Mouse (Mus musculus): ENCODE measurements at regions not wholly inside any gene's neighbourhood (a gene's known extent, or its start where the extent isn't known, plus 50 kb on each side); places are given as distances from the start of the nearest gene placed in this dataset.
A peak's percentile ranks its signal among the peaks of the same experiment; 100 is the strongest.

DNA sequence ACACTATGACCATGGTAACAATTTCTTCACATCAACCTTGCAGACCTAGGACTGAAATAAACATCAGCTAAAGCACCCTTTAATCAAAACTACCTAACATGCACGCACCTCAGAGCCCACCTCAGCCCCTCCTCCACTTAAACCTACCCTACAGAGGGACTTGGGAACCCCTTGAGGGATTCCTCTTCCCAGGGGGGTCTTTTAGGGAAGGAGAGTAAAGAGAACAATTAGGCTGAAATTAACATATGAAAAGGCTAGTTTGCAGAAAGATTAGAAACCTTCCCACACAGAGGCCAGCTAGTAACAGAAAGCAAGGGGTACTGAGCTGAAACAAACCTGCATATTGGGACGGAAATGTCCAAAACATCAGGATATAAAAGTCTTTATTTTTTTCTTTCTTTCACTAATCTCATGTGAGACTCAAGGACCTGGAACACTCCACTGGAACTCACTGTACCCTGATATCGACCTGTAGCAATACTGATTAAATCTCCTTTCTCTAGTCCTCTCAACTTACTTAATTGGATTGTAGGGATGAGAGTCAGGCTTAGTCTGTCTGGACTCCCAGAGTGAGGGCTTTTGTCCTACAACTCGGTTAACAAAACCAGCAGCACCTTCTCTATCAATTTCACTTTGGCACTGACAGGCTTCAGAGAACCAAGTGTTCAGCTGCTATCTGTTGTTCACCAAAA lies 281.0 kb upstream of the Gm6657 start:
- Histone ChIP-seq H3K4me3 (ENCODE audit: low read length) (no peak overlapping the region), H3K9me3 (ENCODE audit: control insufficient read depth, low read length) (no peaks in the 10 kb centered on the region), H3K27me3 (ENCODE audit: control insufficient read depth, insufficient read depth, low read depth, low read length) (no peaks in the 10 kb centered on the region), H3K27ac (ENCODE audit: low read length) (no peak overlapping the region), H3K36me3 (ENCODE audit: control insufficient read depth, insufficient read depth, low read length) (no peaks in the 10 kb centered on the region), H3K9ac (ENCODE audit: low read length) (no peak overlapping the region), H3K4me1 (replicated peaks; ENCODE audit: control insufficient read depth, insufficient read depth, low read length) (no peaks in the 10 kb centered on the region), H3K4me2 (ENCODE audit: low read depth, low read length) (no peak overlapping the region)
- no peak for ATAC-seq (ENCODE audit: low read depth)
- WGBS = 36% methylated on average over 4 of the region's 4 CpGs

DNA sequence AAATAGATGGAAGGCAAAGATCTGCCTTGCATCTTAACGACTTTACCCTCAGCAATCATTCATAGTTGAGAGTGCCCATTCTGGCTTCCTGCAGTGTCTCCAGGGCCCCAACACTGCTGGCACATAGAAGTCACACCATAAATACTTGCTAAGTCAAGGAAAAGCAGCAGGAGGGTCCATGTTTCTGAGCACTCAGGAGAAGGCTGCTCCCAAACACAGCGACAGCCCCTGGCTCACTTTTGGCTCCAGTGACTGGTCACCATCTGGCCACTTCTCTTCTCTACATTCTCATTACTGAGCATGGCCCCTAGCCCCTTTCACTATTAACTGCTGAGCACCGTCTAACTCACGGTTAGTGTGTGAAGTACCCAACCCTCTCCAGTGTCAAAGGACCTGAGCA lies 265.3 kb upstream of the Gm6657 start:
- no peak overlapping the region for H3K4me3 ChIP-seq (ENCODE audit: low read length)
- H3K27me3 ChIP-seq (ENCODE audit: control insufficient read depth, insufficient read depth, low read depth, low read length) = no peaks in the 10 kb centered on the region
- H3K36me3 ChIP-seq (ENCODE audit: control insufficient read depth, insufficient read depth, low read length) = no peaks in the 10 kb centered on the region
- no peak overlapping the region for H3K9ac ChIP-seq (ENCODE audit: low read length)
- H3K27ac ChIP-seq (ENCODE audit: low read length) = no peak overlapping the region
- no peak for ATAC-seq (ENCODE audit: low read depth)
- 63% methylated on average over 4 of the region's 4 CpGs for WGBS
- H3K4me1 ChIP-seq (replicated peaks; ENCODE audit: control insufficient read depth, insufficient read depth, low read length) = no peaks in the 10 kb centered on the region
- no peaks in the 10 kb centered on the region for H3K9me3 ChIP-seq (ENCODE audit: control insufficient read depth, low read length)
- H3K4me2 ChIP-seq (ENCODE audit: low read depth, low read length) = no peak overlapping the region

DNA sequence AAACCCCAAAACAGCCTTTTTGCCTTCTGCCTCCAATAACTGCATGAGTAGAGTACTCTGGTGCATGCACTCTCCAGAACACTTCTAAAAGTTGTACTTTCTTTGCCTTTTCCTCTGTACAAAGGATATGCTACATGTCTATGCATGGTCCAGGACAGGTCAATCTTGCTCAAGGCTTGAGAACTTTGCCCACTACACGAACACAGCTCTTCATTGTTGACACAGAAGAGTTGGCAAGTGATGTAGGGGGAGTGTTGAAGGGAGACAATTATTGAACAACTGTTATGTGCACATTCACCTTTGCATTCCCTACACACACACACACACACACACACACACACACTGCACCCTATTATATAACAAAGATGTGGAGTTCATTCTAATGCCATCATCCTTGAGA lies 264.5 kb upstream of the Gm6657 start:
- no peaks in the 10 kb centered on the region for H3K9me3 ChIP-seq (ENCODE audit: control insufficient read depth, low read length)
- no peaks in the 10 kb centered on the region for H3K36me3 ChIP-seq (ENCODE audit: control insufficient read depth, insufficient read depth, low read length)
- no peak overlapping the region for H3K4me3 ChIP-seq (ENCODE audit: low read length)
- H3K4me2 ChIP-seq (ENCODE audit: low read depth, low read length) = no peak overlapping the region
- H3K27ac ChIP-seq (ENCODE audit: low read length) = no peak overlapping the region
- H3K27me3 ChIP-seq (ENCODE audit: control insufficient read depth, insufficient read depth, low read depth, low read length) = no peaks in the 10 kb centered on the region
- no peak for ATAC-seq (ENCODE audit: low read depth)
- no peaks in the 10 kb centered on the region for H3K4me1 ChIP-seq (replicated peaks; ENCODE audit: control insufficient read depth, insufficient read depth, low read length)
- 50% methylated on average over 1 of the region's 1 CpGs for WGBS
- no peak overlapping the region for H3K9ac ChIP-seq (ENCODE audit: low read length)

DNA sequence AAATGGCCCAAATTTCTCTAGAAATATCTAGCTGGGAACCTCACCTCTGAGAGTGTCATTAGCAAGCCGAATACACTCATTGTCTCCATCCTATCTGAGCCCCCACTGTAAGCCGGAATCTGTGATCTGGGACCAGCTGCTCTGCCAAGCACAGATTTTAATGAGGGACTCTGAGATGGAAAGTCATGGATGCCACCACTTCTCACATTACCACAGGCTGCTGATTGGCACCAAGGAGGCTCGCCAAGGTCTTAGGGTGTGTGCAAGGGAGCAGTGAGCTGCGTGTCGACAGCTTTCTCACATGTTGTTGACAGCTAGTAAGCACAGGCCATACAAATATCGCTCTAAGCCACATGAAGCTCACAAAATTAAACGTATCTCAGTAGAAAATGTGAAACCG lies 250.1 kb upstream of the Gm6657 start:
- Histone ChIP-seq H3K27me3 (ENCODE audit: control insufficient read depth, insufficient read depth, low read depth, low read length) (no peaks in the 10 kb centered on the region), H3K36me3 (ENCODE audit: control insufficient read depth, insufficient read depth, low read length) (no peaks in the 10 kb centered on the region), H3K4me1 (replicated peaks; ENCODE audit: control insufficient read depth, insufficient read depth, low read length) (no peaks in the 10 kb centered on the region), H3K4me3 (ENCODE audit: low read length) (no peak overlapping the region), H3K27ac (ENCODE audit: low read length) (no peak overlapping the region), H3K4me2 (ENCODE audit: low read depth, low read length) (no peak overlapping the region), H3K9me3 (ENCODE audit: control insufficient read depth, low read length) (no peaks in the 10 kb centered on the region), H3K9ac (ENCODE audit: low read length) (no peak overlapping the region)
- ATAC-seq (ENCODE audit: low read depth) = no peak
- WGBS = 74% methylated on average over 8 of the region's 8 CpGs

DNA sequence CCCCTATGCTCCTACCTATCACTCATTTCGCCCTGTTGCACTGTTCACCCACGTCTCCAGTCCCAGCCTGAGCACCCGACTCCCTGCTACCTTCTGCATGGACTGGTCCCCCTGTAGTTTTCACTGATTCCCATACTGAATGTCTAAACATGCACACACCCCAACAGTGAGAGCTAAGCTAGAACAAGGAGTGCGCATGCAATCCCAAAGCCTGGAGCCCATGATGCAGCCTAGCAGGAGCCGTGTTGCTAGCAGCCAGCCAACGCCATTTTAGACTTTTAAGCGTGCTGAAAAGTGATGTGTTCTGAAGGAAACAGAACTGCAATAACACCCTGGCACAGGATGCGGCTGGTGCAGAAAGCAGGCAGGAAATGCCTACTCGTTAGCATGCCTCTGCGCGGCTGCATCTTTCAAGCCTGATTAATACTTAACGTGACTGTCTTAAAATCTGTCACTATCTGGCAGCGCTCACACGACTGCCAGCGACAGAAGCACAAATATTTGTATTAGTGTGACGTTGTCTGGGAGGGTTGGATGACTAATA lies 244.5 kb upstream of the Gm6657 start:
- WGBS = 13% methylated on average over 16 of the region's 16 CpGs
- H3K9me3 ChIP-seq (ENCODE audit: control insufficient read depth, low read length) = no peaks in the 10 kb centered on the region
- peaks cover 3% of the 10 kb centered on the region; the same call in 1 of the 2 replicates for H3K4me1 ChIP-seq (replicated peaks; ENCODE audit: control insufficient read depth, insufficient read depth, low read length)
- peak overlapping the region; percentile 31; the same call in 1 of the 2 replicates for H3K27ac ChIP-seq (ENCODE audit: low read length)
- no peaks in the 10 kb centered on the region for H3K27me3 ChIP-seq (ENCODE audit: control insufficient read depth, insufficient read depth, low read depth, low read length)
- H3K4me2 ChIP-seq (ENCODE audit: low read depth, low read length) = peak overlapping the region; percentile 60
- peak overlapping the region; percentile 39; the same call in 1 of the 2 replicates for H3K9ac ChIP-seq (ENCODE audit: low read length)
- peak; percentile 87 for ATAC-seq (ENCODE audit: low read depth)
- H3K36me3 ChIP-seq (ENCODE audit: control insufficient read depth, insufficient read depth, low read length) = no peaks in the 10 kb centered on the region
- H3K4me3 ChIP-seq (ENCODE audit: low read length) = peak overlapping the region; percentile 37

DNA sequence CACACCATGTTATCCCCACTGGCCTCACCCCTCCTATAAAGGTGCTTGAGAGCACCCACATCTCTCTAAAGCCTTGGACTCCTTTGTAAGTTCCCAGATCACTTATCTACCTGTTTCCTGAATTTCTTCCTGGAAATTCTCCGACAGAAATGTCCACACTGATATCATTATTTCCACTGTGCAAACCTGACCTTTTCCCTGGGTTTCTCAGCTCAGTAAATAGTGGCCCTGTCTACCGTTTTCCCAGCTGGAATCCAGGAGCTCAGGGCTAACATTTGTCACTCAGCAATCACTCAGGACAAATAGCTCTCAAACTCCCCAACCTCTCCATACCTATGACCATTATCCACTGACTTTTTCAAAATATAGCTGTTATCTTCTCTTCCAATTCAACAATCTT lies 241.6 kb upstream of the Gm6657 start:
- ATAC-seq (ENCODE audit: low read depth) = no peak
- 27% methylated on average over 2 of the region's 2 CpGs for WGBS
- Histone ChIP-seq H3K36me3 (ENCODE audit: control insufficient read depth, insufficient read depth, low read length) (no peaks in the 10 kb centered on the region), H3K4me2 (ENCODE audit: low read depth, low read length) (no peak overlapping the region), H3K9me3 (ENCODE audit: control insufficient read depth, low read length) (no peaks in the 10 kb centered on the region), H3K27me3 (ENCODE audit: control insufficient read depth, insufficient read depth, low read depth, low read length) (no peaks in the 10 kb centered on the region), H3K9ac (ENCODE audit: low read length) (no peak overlapping the region), H3K4me3 (ENCODE audit: low read length) (no peak overlapping the region), H3K27ac (ENCODE audit: low read length) (no peak overlapping the region), H3K4me1 (replicated peaks; ENCODE audit: control insufficient read depth, insufficient read depth, low read length) (peaks cover 3% of the 10 kb centered on the region; the same call in 1 of the 2 replicates)

DNA sequence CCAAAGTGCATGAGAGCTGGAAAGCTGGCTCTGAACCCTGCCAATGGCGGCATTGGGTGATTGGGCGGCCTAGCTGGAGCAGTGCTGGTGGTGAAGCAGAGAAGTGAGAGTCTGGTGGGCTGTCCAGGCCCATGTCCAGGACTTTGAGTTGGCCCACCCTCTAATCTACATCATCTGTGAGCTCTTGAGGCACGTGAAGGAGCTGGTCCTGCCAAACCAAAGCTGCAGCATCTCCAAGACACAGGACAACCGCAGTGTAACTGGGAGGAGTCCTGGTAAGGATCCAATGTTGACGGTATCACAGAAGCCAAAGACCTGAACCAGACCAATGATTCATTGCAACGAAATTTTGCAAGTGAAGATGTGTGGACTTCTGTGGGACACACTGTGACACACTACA lies 231.4 kb upstream of the Gm6657 start:
- no peak overlapping the region for H3K9ac ChIP-seq (ENCODE audit: low read length)
- no peak overlapping the region for H3K4me3 ChIP-seq (ENCODE audit: low read length)
- no peak overlapping the region for H3K27ac ChIP-seq (ENCODE audit: low read length)
- H3K27me3 ChIP-seq (ENCODE audit: control insufficient read depth, insufficient read depth, low read depth, low read length) = no peaks in the 10 kb centered on the region
- H3K4me2 ChIP-seq (ENCODE audit: low read depth, low read length) = no peak overlapping the region
- H3K36me3 ChIP-seq (ENCODE audit: control insufficient read depth, insufficient read depth, low read length) = no peaks in the 10 kb centered on the region
- no peaks in the 10 kb centered on the region for H3K4me1 ChIP-seq (replicated peaks; ENCODE audit: control insufficient read depth, insufficient read depth, low read length)
- 64% methylated on average over 6 of the region's 6 CpGs for WGBS
- no peaks in the 10 kb centered on the region; the same call in 1 of the 2 replicates for H3K9me3 ChIP-seq (ENCODE audit: control insufficient read depth, low read length)
- peak; percentile 70 for ATAC-seq (ENCODE audit: low read depth)

DNA sequence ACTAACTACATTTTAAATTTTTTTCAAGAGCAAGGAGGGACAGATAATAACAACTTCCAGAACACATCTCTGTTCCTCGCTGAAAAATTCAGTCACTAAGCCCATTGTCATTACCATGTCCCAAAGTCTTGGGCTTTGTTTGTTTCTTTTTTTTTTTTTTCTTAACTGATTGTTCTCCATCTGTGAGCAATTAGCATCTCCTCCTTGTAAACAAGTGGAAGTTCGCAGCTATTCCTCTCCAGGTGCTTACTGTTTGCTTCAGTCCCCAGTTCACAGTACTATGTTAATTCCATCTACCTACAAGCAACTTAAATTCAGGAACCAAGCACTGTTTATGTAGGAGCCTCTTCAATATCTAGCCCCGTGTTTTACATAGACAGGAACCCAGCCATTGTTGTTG lies 225.5 kb upstream of the Gm6657 start:
- no peaks in the 10 kb centered on the region for H3K27me3 ChIP-seq (ENCODE audit: control insufficient read depth, insufficient read depth, low read depth, low read length)
- H3K9me3 ChIP-seq (ENCODE audit: control insufficient read depth, low read length) = no peaks in the 10 kb centered on the region; the same call in 1 of the 2 replicates
- H3K9ac ChIP-seq (ENCODE audit: low read length) = no peak overlapping the region
- H3K27ac ChIP-seq (ENCODE audit: low read length) = no peak overlapping the region
- H3K4me2 ChIP-seq (ENCODE audit: low read depth, low read length) = no peak overlapping the region
- WGBS = 47% methylated on average over 3 of the region's 3 CpGs
- no peaks in the 10 kb centered on the region for H3K36me3 ChIP-seq (ENCODE audit: control insufficient read depth, insufficient read depth, low read length)
- H3K4me3 ChIP-seq (ENCODE audit: low read length) = no peak overlapping the region
- ATAC-seq (ENCODE audit: low read depth) = no peak
- no peaks in the 10 kb centered on the region for H3K4me1 ChIP-seq (replicated peaks; ENCODE audit: control insufficient read depth, insufficient read depth, low read length)

DNA sequence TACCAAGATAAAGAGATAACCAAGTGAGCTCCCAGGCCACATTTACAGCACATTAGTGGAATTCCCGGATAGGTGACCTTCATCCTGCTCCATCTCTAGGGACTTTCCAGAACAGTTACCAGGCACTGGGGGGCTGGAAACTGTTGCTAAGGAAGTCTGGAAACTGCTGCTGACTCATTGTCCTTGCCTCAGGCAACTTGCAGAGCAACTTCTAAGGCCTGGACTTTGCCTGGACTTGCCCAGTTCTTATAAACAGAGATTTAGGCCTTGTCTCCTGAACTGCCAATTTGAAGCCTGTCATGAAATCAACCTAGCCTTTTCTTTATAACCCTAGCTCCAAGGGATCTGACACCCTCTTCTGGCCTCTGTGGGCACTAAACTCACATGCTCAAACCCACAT lies 224.0 kb upstream of the Gm6657 start:
- H3K27ac ChIP-seq (ENCODE audit: low read length) = no peak overlapping the region
- H3K9ac ChIP-seq (ENCODE audit: low read length) = no peak overlapping the region
- no peaks in the 10 kb centered on the region for H3K36me3 ChIP-seq (ENCODE audit: control insufficient read depth, insufficient read depth, low read length)
- no peak overlapping the region for H3K4me3 ChIP-seq (ENCODE audit: low read length)
- H3K27me3 ChIP-seq (ENCODE audit: control insufficient read depth, insufficient read depth, low read depth, low read length) = no peaks in the 10 kb centered on the region
- ATAC-seq (ENCODE audit: low read depth) = no peak
- no peaks in the 10 kb centered on the region for H3K4me1 ChIP-seq (replicated peaks; ENCODE audit: control insufficient read depth, insufficient read depth, low read length)
- H3K9me3 ChIP-seq (ENCODE audit: control insufficient read depth, low read length) = no peaks in the 10 kb centered on the region; the same call in 1 of the 2 replicates
- H3K4me2 ChIP-seq (ENCODE audit: low read depth, low read length) = no peak overlapping the region
- WGBS = 62% methylated on average over 1 of the region's 1 CpGs

All from lung, embryonic 16.5 days (tissue).